Mouse (Mus musculus) ES-Bruce4 (cell line): ENCODE results near the gene Slc45a1.

ENCODE experiments used
- CTCF ChIP-seq: IDR thresholded peaks from one replicate; pipeline ENCODE4 v1.8.1; 2011; ENCODE audit warnings: low read depth, low read length
- POLR2A ChIP-seq: IDR thresholded peaks from one replicate; pipeline ENCODE4 v1.8.1; 2011; ENCODE audit warnings: low read length; ENCODE audit not compliant: insufficient read depth

GRCm38 (mm10) chr4:150692861-150693403 is 41.0 kb upstream of the Slc45a1 start:
- TF ChIP-seq CTCF (peak; percentile 62), POLR2A (no peak)
